Mouse (Mus musculus) kidney, adult 2 months (tissue): ENCODE results near the gene Mllt6.

Experiments
- CTCF ChIP-seq: fragments of 200-500 bp; conservative IDR thresholded peaks from 2 replicates; pipeline ENCODE4 v1.5.1; 2011; ENCODE audit warnings: low read depth, mild to moderate bottlenecking, control low read depth, low read length, moderate library complexity, mixed read lengths; ENCODE audit not compliant: insufficient read depth, insufficient read length
- POLR2A ChIP-seq: fragments of 200-500 bp; IDR thresholded peaks from one replicate; pipeline ENCODE4 v1.6.1; 2011; ENCODE audit warnings: low read depth, low read length, control low read depth

DNA sequence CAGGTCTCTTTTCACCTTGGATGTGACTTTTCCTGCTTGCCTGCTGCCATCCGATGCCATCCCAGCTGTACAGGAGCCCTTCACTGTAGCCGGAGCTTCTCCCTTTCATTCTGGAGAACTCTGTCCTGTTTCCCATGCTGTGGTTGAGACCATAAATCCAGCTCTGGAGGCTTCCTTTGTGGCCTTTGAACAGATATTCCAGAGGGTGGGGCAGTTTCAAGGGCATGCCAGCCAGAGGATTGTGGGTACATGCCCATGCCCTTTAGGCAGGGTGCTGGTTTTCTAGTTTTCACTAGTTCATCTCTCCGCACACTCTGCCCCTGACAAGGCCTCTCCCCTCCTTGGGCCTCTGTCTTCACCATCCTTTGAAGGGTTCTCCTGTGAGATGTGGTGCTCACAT, 23.8 kb downstream of the Mllt6 start:
- TF ChIP-seq POLR2A (no peak), CTCF (no peak)
